Mouse (Mus musculus) heart, adult 11 months (tissue): ENCODE measurements around the gene Bco2.

Source experiments
- DNase-seq: peaks from one replicate; pipeline ENCODE4 v3.0.0; 2022

The Bco2 gene

DNA sequence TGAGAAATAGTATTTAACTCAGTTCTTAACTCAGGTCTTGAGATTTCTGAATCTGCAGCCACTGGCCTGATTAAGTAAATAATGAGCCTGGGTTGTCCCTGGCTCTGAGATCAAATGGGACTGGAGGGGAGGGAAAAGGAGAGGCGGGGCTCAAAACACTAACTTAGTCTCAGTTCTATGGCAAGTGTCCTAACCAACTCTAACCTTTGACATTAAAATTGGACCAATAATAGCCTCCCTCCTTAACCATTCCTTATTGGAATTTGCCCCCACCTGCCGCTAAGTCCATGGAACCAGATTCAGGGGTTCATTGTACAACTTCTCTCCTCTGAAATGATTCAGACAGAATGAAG lies at the start of gene Bco2:
Gene Bco2 (minus strand): TSS at position 88 of the 353 bp plus-strand sequence.
- no peak for DNase-seq

GRCm38 (mm10) chr9:50604338-50604737 lies 49.4 kb upstream of the Bco2 start:
- DNase-seq = no peak

GRCm38 (mm10) chr9:50603998-50604324 lies 49.0 kb upstream of the Bco2 start:
- no peak for DNase-seq

GRCm38 (mm10) chr9:50603189-50603997 lies 48.4 kb upstream of the Bco2 start, which contains the start of the genes Sdhd and Timm8b:
TSS of gene Sdhd (minus strand) at chr9:50603812.
TSS of gene Timm8b (plus strand) at chr9:50603910.
- peak; percentile 99 for DNase-seq

DNA sequence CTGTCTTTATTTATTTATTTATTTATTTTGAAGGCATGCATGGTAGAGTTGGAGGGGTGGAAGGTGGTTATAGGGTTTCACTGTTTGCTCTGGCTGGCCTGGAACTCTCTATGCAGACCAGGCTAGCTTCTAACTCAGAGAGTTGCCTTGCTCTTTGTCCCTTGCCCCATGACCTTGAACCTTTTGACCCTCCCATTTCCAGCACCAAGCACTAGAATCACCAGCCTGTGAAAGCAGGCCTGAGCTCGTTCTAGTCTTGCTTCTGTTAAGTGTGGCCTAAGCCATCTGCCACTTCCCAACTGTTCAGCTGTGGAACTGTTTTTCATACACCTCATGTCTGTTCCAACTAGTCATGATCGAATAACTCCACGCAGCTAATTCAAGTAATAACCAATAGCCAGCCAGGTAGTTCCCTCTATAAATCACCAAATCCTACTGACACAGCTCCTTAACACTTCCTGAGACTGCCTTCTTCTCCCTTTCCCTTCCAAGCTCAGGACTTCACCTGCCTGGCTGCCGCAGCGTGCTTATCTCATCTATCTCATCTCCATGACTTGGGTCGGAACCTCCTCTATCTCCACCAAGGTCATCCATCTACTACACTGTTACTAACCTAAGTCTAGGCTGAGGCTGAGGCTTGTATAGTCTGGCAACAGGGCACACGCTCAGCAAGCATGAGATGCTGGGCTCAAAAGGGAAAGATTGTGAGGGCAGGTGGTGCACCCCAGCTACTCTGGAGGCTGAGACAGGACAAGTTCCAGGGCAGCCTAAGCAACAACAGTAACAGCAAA lies 47.3 kb upstream of the Bco2 start:
- peak; percentile 87 for DNase-seq

- DNase-seq = peak; percentile 85
Measured at GRCm38 (mm10) chr9:50601536-50601935, 46.6 kb upstream of the Bco2 start.

DNA sequence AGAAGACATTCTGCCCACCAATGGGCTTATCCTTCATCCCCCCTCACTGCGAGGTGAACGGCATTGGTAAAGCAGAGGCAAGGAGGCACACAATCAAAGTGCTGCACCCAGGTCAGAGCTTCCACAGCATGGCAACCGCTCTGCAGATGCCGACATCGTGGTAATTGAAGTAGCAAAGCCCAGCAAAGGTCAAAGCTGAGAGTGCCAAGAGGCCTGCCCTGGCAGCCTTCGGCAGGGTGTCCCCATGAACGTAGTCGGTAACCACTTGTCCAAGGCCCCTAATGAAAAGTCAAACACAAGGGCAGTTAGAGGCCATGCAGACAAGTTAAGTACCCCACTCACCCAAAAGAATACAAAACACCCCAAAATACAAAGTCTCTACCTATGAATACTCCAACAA lies 42.0 kb upstream of the Bco2 start:
- peak; percentile 91 for DNase-seq

DNA sequence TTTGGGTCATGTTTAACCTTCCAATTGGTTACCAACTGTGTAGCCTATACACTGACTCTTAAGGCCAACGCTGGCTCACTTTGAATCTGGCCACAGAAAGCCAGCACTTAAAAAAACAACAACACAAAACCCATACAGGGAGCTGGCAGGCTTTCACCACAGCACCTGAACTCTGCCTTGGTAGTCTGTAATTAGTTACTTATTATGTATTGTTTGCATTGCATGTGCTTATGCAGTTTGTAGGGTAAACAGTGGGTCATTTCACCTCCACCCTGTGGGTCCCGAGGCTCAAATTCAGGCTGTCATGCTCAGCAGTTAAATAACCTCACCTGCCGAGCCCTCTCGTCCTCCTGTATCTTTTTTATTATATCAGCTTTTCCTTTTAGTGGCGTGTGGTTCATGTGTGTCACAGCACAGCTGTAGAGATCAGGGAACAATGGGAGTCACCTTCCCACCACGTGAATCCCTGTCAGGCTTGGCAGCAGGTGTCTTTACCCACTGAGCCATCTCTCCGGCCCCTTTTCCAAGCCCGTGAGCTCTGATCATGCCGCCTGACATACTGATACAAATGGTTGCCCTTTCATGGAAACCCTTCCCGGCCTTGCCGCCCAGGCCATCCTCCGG lies 39.9 kb upstream of the Bco2 start:
- no peak for DNase-seq

GRCm38 (mm10) chr9:50593544-50593943 lies 38.6 kb upstream of the Bco2 start:
- no peak for DNase-seq

DNA sequence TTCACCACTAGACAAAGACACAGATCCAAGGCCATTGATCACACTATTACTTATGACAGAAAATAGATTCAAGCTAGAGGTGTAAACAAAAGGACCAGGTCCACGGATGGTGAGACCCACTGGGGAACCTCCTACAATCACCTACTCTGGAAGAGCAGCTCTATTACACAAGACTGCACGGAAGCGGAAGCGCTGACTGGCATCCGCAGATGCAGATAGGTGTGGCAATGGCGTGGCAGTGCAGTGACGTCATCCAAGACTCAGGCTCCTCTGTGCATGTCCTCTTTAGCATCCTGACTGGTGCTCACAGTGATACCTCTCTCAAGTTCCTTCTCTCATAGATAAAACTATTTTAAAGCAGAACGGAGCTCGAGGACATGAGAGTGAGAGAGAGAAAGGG lies 38.0 kb upstream of the Bco2 start:
- DNase-seq = no peak

- no peak for DNase-seq
Measured at GRCm38 (mm10) chr9:50590856-50591518, 36.0 kb upstream of the Bco2 start.

GRCm38 (mm10) chr9:50586955-50587354 lies 32.0 kb upstream of the Bco2 start:
- DNase-seq = peak; percentile 83

GRCm38 (mm10) chr9:50585145-50585818 lies 30.3 kb upstream of the Bco2 start:
- peak; percentile 70 for DNase-seq

GRCm38 (mm10) chr9:50580370-50580769 lies 25.4 kb upstream of the Bco2 start:
- peak; percentile 35 for DNase-seq

DNA sequence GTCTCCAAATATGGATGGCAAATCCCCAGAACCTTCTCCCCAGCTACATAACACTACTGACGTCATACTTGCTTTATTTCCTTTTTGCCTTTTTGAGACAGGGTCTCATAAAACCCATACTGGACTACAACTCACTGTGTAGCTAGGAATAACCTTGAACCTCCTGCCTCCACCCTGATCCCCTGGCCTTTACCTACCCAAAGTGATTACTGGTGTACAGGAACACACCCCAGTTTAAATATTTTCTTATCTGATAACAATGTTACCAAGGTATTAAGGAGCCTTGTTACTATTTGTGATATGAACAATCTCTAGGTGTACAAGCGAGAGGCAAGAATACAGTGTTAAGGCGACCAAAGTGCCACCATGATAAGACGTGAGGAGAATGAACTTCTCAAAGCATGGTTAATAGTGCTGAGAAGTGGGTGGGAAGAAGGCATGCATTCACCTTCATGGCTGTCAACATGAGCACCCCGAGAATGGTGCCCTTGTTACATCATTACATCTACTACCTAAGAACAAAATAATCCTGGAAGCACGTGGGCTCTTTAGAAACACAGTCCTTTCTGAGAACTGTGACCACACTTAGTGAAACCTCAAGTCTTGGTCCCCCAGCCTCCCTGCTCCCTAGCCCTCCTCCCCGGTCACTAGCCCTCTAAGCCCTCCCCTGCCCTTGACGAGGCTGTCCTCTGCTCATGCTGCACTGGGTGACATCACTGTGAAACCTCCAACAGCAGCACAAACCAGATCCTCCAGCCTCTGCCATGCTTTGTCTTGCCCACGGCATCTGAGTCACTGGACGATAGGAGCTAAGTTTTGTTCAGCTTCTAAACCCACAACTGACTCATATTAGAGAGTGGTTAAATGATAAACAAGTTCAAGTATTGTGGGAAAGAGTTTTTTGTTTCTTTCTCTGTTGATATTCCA lies 14.9 kb upstream of the Bco2 start:
- DNase-seq = peak; percentile 62

DNA sequence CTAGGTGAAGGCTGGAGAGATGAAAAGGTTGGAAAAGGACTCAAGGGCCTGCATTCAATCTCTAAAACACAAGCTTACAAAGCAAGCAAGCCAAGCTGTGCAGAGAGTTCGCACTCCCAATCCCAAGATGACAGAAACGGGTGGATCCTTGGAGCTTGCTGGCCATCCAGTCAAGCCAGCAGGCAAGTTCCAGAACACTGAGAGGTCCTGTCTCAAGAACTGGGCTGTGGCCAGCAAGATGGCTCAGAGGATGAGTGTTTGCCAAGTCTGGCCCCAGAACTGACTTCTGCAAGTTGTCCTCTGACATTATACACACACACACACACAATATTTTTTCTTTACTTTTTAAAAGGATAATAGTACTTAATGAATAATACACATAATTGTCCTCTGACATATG lies 12.9 kb upstream of the Bco2 start:
- peak; percentile 82 for DNase-seq

DNA sequence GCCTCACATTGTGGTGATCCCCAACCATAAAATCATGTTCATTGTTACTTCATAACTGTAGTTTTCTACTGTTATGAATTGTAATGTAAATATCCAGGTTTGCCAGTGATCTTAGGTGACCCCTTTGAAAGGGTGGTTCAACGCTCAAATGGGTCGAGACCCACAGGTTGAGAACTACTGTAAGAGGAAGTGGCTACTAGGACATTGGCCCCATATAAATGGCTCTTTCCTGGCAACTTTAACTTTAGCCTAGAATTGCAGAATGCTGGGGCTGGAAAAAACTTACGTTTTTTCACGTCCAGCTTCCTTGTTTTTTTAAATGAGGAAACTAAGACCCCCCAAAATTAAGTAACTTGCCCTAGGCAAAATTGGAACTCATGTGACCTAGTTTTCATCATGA lies 12.4 kb upstream of the Bco2 start:
- peak; percentile 55 for DNase-seq

GRCm38 (mm10) chr9:50565940-50566339 lies 11.0 kb upstream of the Bco2 start:
- DNase-seq = no peak

DNA sequence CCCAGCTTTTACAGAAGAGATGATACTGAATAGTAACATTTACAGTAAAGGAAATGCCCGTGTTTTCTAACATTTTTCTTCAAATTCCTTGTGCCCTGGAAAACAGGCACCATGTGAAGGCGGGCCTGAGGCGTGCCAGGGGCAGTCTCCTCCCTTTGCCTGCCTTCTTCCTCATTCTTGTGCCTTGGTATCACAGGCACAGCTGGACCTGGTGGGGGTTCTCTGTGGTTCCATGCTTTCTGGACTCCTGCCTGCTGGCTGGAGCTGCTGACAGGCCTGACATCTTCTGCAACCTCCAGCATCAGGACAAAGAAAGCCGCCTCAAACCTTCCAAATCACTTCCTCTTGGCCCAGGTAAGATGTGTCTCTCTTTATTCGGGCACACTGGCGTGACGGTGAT lies 10.2 kb upstream of the Bco2 start:
- DNase-seq = peak; percentile 93

- DNase-seq = no peak
Measured at GRCm38 (mm10) chr9:50561918-50562360, 7.0 kb upstream of the Bco2 start.

GRCm38 (mm10) chr9:50561145-50561917 lies 6.3 kb upstream of the Bco2 start, which contains the start of gene Tex12:
TSS of gene Tex12 (minus strand) at chr9:50561325.
- peak; percentile 73 for DNase-seq
